Mouse (Mus musculus) midbrain, embryonic 13.5 days (tissue): ENCODE results near the gene Gm45837. TPM values are rescaled to one million over a fixed set of nuclear protein-coding genes. Genes with fewer than 3 reads are reported as not detected.
"Not testable (repeated sequence)": the region's sequence is repeated elsewhere in the genome, so short reads cannot be mapped to it uniquely, and the experiment has no call there.

ENCODE experiments used
- ATAC-seq: fragments of 200-750 bp; cut with Nextera tagmentation; 2 replicates; pipeline ENCODE4 v1.8.0; 2017; ENCODE audit warnings: mild to moderate bottlenecking, moderate TSS enrichment, moderate library complexity
- H3K27ac ChIP-seq: fragments of 300-500 bp; sonication (generic); 2 replicates; pipeline ENCODE4 v1.5.1; 2015; ENCODE audit warnings: inconsistent platforms, mild to moderate bottlenecking, moderate library complexity
- H3K27me3 ChIP-seq: fragments of 300-500 bp; sonication (generic); 2 replicates; pipeline ENCODE4 v1.6.1; 2015; ENCODE audit warnings: mild to moderate bottlenecking, inconsistent platforms
- H3K36me3 ChIP-seq: fragments of 300-500 bp; sonication (generic); 2 replicates; pipeline ENCODE4 v1.6.1; 2015; ENCODE audit warnings: mild to moderate bottlenecking, inconsistent platforms
- H3K4me1 ChIP-seq: fragments of 300-500 bp; sonication (generic); replicated peaks from 2 replicates; pipeline ENCODE4 v1.6.1; 2015; ENCODE audit warnings: inconsistent platforms
- H3K4me2 ChIP-seq: fragments of 300-500 bp; sonication (generic); replicated peaks from 2 replicates; pipeline ENCODE4 v1.6.1; 2015; ENCODE audit warnings: moderate library complexity, mild to moderate bottlenecking, inconsistent platforms
- H3K4me3 ChIP-seq: fragments of 300-500 bp; sonication (generic); replicated peaks from 2 replicates; pipeline ENCODE4 v1.5.1; 2015; ENCODE audit warnings: mild to moderate bottlenecking, inconsistent platforms
- H3K9ac ChIP-seq: fragments of 300-500 bp; sonication (generic); replicated peaks from 2 replicates; pipeline ENCODE4 v1.6.1; 2015; ENCODE audit warnings: mild to moderate bottlenecking, inconsistent platforms
- H3K9me3 ChIP-seq: fragments of 300-500 bp; sonication (generic); 2 replicates; pipeline ENCODE4 v1.6.1; 2016; ENCODE audit warnings: mild to moderate bottlenecking, inconsistent platforms
- WGBS: fragments of 180-500 bp; shearing (Covaris S2); methylation state at CpG from one replicate; pipeline ENCODE4 v1.1.7; 2015; 5-methylcytosine and 5-hydroxymethylcytosine counted together
- microRNA counts: library from miRNA; unstranded; fragments of <30 nt; microRNA quantifications from one replicate; lab custom pipeline; 2016
- microRNA-seq: library from miRNA; unstranded; fragments of <30 nt; microRNA quantifications from one replicate; pipeline ENCODE4, GENCODE M21; 2016
- polyA plus RNA-seq: library from polyadenylated mRNA; unstranded; fragments of >200 nt; fragmentation: Nextera tagmentation; extraction: Ambion mirVana; gene quantifications from 2 replicates; pipeline ENCODE4 v1.2.1, GENCODE M21; 2015

Gene Gm45837
- polyA plus RNA-seq, 1 experiment from 2014 or later = not detected

DNA sequence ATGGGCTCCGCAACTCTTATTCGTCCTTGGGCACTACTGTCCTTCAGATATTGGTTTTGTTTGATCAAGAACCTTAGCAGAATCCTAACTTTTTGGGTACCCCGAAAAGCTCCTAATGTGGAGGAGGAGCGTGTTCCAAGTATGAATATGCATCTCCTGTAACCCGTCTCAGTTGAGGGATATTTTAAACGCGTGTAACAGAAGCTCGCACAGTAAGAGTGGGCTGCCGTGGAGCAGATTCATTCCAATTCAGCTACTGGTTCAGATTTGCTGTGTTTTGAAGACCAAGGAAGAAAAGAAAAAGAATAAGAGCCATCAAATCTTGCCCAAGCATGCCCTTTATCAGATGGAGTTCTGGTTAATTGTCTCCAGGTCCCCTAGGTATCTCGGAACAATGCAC, 131.0 kb downstream of the Gm45837 start:
- Histone ChIP-seq H3K9me3 (no peaks in the 10 kb centered on the region), H3K4me2 (no peak overlapping the region), H3K4me3 (no peak overlapping the region), H3K27me3 (no peaks in the 10 kb centered on the region), H3K27ac (no peak overlapping the region), H3K9ac (no peak overlapping the region), H3K36me3 (no peaks in the 10 kb centered on the region), H3K4me1 (peaks cover 4% of the 10 kb centered on the region; the same call in 1 of the 2 replicates)
- ATAC-seq = no peak
- 68% methylated on average over 10 of the region's 10 CpGs for WGBS

DNA sequence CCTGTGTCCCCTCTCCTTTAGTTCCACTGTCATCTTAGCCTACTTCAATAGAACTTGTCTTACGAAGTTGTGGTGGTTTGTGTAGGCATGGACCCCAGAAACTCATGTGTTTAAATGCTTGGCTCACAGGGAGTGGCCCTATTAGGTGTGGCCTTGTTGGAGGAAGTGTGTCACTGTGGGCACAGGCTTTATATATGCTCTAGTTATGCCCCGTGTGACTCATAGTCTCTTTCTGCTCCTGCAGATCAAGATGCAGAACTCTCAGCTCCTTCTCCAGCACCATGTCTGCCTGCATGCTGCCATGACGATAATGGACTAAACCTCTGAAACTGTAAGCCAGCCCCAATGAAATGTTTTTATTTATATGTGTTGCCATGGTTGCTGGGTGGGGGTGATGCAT, 137.0 kb downstream of the Gm45837 start:
- no peaks in the 10 kb centered on the region for H3K27me3 ChIP-seq
- no peaks in the 10 kb centered on the region for H3K36me3 ChIP-seq
- ATAC-seq = no peak
- no peak overlapping the region for H3K9ac ChIP-seq
- H3K4me3 ChIP-seq = no peak overlapping the region
- H3K9me3 ChIP-seq = no peaks in the 10 kb centered on the region
- 85% methylated on average over 3 of the region's 3 CpGs for WGBS
- no peak overlapping the region for H3K27ac ChIP-seq
- no peaks in the 10 kb centered on the region for H3K4me1 ChIP-seq
- no peak overlapping the region for H3K4me2 ChIP-seq

DNA sequence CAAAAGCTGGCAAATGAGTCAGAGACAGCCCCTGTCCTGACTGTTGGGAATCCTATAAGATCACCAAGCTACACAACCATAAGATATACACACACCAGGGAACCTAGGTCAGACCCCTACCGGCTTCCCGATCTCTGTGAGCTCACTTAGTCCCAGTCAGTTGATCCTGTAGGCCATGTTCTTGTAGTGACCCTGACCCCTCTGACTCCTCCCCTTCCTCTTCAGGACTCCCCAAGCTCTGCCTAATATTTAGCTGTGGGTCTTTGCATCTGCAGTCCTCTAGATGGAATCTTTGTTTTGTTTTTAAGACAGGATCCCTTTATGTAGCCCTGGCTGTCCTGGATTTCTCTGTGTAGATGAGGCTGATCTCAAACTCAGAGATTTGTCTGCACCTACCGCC, 138.6 kb downstream of the Gm45837 start:
- no peak overlapping the region for H3K27ac ChIP-seq
- no peak for ATAC-seq
- H3K4me2 ChIP-seq = no peak overlapping the region
- H3K9ac ChIP-seq = no peak overlapping the region
- H3K4me1 ChIP-seq = no peaks in the 10 kb centered on the region
- H3K9me3 ChIP-seq = no peaks in the 10 kb centered on the region
- H3K27me3 ChIP-seq = no peaks in the 10 kb centered on the region
- no peaks in the 10 kb centered on the region for H3K36me3 ChIP-seq
- no peak overlapping the region for H3K4me3 ChIP-seq
- 79% methylated on average over 3 of the region's 3 CpGs for WGBS

DNA sequence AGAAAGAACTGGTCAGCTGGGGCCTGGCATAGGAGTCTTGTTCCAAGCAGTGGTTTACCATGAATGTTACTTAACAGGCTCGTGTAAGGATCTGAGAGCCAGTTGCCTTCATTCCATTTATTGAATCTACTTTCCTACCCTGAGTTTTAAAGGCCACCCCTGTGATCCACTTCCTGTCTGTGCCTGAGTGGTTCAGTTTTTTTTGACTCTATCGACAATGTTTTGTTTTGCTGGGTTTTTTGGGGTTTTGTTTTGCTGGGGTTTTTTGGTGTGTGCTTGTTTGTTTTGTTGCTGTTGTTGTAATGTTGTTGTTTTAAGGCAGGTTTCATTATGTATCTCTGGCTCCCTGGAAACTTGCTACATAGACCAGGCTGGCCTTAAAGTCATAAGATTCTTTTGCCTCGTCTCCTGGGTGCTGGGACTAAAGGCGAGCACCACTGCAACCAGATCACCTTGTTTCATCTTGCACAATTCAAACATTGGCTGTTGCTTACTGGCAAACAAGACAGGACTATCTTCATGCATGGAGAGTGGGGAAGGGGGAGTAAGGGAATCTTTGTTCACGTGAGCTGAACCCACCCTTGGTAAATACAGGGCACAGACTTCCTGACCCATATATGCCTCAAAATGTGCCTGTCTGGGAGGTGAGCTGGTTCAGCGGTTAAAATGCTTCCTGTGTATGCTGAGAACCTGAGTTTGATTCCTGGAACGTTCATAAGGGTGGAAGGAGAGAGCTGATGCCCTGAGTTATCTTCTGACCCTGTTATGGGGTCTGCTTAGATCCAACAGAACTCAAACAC, 140.2 kb downstream of the Gm45837 start:
- no peak overlapping the region for H3K4me2 ChIP-seq
- no peaks in the 10 kb centered on the region for H3K4me1 ChIP-seq
- H3K27me3 ChIP-seq = no peaks in the 10 kb centered on the region
- H3K36me3 ChIP-seq = no peaks in the 10 kb centered on the region
- 78% methylated on average over 7 of the region's 7 CpGs for WGBS
- no peak overlapping the region for H3K27ac ChIP-seq
- no peak overlapping the region for H3K9ac ChIP-seq
- no peak overlapping the region for H3K4me3 ChIP-seq
- no peaks in the 10 kb centered on the region for H3K9me3 ChIP-seq
- ATAC-seq = no peak

DNA sequence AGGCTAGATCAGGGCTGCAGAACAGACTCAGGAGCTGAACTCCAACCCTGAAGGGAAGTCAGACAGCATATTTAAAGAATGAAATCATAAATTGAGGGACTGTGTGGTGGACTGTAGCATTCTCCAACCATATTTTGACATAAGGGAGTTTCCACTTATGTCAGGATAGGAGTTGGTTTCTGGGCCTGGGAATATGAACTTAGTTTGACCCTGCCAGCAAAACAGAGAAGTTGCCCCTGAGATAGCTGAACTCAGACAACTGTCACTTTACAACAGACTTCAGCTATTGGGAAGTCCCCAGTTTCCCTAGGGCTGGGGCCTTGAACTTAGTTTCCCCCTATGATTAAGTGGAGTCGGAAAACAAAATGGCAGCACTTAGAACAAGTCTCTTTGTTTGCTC, 140.8 kb downstream of the Gm45837 start:
- Histone ChIP-seq H3K4me2 (no peak overlapping the region), H3K4me1 (no peaks in the 10 kb centered on the region), H3K27me3 (no peaks in the 10 kb centered on the region), H3K4me3 (no peak overlapping the region), H3K27ac (no peak overlapping the region), H3K9me3 (no peaks in the 10 kb centered on the region), H3K36me3 (no peaks in the 10 kb centered on the region), H3K9ac (no peak overlapping the region)
- no peak for ATAC-seq
- 98% methylated on average over 1 of the region's 1 CpGs for WGBS

DNA sequence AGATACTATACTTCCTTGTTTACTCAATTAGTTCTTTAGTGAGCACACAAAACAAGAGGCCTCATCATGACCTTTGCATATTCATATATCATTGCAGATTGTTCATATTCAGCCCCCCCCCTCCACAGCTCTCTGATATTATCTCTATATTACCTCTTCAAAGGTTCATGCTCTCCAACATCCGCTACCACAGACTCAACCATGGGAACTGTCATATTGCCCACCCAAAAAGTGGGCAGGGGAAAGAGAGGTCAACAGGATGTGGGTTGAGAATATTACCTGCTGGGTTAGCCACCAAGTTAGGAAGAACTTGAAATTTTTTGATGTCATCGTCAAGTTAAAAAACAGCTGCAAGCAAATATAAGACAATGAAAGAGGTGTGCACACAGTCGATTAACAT, 144.8 kb downstream of the Gm45837 start:
- 96% methylated on average over 3 of the region's 3 CpGs for WGBS
- H3K4me2 ChIP-seq, H3K9ac ChIP-seq, ATAC-seq, H3K27me3 ChIP-seq, H3K9me3 ChIP-seq, H3K36me3 ChIP-seq, H3K4me3 ChIP-seq, H3K4me1 ChIP-seq, H3K27ac ChIP-seq: not testable (repeated sequence)

DNA sequence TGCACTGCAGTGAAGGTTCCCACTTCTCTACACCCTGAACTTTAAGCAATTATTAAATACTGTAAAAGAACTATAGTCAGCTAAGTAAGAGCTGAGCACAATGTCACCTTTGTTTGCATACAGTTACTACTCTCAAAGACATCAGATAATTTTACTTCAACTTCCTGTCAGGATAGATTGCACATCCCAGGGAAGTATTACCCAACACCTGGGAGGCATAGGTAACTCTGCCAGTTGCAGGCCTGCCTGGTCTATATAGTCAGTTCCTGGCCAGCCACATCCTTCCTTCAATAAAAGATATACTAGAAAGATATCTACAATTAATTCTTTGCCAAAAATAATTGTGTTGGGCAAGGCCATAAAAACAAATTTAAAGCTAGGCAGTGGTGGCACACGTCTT, 146.7 kb downstream of the Gm45837 start:
- 90% methylated on average over 1 of the region's 1 CpGs for WGBS
- H3K27ac ChIP-seq = no peak overlapping the region
- H3K4me3 ChIP-seq = no peak overlapping the region
- H3K4me1 ChIP-seq = no peaks in the 10 kb centered on the region
- no peaks in the 10 kb centered on the region for H3K9me3 ChIP-seq
- H3K9ac ChIP-seq = no peak overlapping the region
- no peaks in the 10 kb centered on the region for H3K27me3 ChIP-seq
- H3K4me2 ChIP-seq = no peak overlapping the region
- no peaks in the 10 kb centered on the region for H3K36me3 ChIP-seq
- ATAC-seq = no peak

DNA sequence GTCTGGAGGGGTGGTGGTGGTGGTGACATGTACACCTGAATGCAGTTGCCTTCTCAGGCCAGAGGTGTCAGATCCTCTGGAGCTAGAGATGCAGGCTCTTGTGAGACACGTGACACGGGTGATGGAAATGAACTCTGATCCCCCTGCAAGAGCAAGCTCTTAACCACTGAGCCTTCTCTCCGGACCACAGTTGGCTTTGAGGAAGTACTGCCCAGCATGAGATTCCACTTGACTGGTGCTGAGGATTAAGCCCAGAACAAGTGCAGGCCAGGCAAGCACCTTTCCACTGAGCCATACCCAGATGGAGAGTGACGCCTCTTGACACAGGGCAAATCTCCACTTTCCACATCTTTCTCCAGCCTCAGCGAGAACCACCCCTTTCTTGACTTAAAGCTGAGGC, 148.7 kb downstream of the Gm45837 start:
- H3K9me3 ChIP-seq, H3K4me3 ChIP-seq, H3K4me1 ChIP-seq, H3K36me3 ChIP-seq, H3K27me3 ChIP-seq, ATAC-seq, H3K4me2 ChIP-seq, H3K9ac ChIP-seq, H3K27ac ChIP-seq: not testable (repeated sequence)
- 81% methylated on average over 5 of the region's 5 CpGs for WGBS

MicroRNAs within 50 kb of the gene (microRNA counts, 519-probe panel; counts per million panel counts)
- microRNA mmu-miR-139-3p (lab: Ali Mortazavi, UCI) = 110 counts per million, percentile 56 among the panel's probes with 10 or more counts
- 110 counts per million, percentile 56 among the panel's probes with 10 or more counts for microRNA mmu-miR-139-5p (lab: Ali Mortazavi, UCI)

Small RNAs within 50 kb of the gene (microRNA-seq; reads per million reads assigned to microRNA genes)
- 2,785 reads per million, percentile 86 among the genes with 10 or more reads in this experiment for gene Mir139

Other genes with a start within 250 kb of the Gm45837 start
- 16.8 and 20.8 TPM in 2 replicates for gene Atg16l2, start 108.6 kb upstream of the Gm45837 start, polyA plus RNA-seq
- 4.4 and 6.8 TPM in 2 replicates for gene Stard10, start 93.8 kb upstream of the Gm45837 start, polyA plus RNA-seq
- gene Arap1, start 62.8 kb upstream of the Gm45837 start, polyA plus RNA-seq = 6.2 and 7.8 TPM in 2 replicates
- gene Pde2a, start 10.8 kb downstream of the Gm45837 start, polyA plus RNA-seq = 16.6 and 18.9 TPM in 2 replicates
- gene Art2b, start 174.7 kb downstream of the Gm45837 start, polyA plus RNA-seq = not detected in 2 replicates